Mouse (Mus musculus) embryo, embryonic 10 days (tissue): ENCODE data around the gene Map4k4.

Source experiments
- DNase-seq: peaks from one replicate; pipeline ENCODE4 v3.0.0-alpha.2; 2015; ENCODE audit warnings: low spot score

The Map4k4 gene

GRCm38 (mm10) chr1:40002129-40002727, 101.5 kb downstream of the Map4k4 start:
- DNase-seq: no peak

- no peak for DNase-seq
Observed at GRCm38 (mm10) chr1:40006043-40006651, 105.4 kb downstream of the Map4k4 start.

GRCm38 (mm10) chr1:40007962-40008471, 107.3 kb downstream of the Map4k4 start:
- DNase-seq: no peak

- DNase-seq: no peak
Observed at GRCm38 (mm10) chr1:40012696-40013095, 112.0 kb downstream of the Map4k4 start.

GRCm38 (mm10) chr1:40015066-40015678, 114.5 kb downstream of the Map4k4 start:
- no peak for DNase-seq

- no peak for DNase-seq
Observed at GRCm38 (mm10) chr1:40021617-40022016, 120.9 kb downstream of the Map4k4 start.

- no peak for DNase-seq
Observed at GRCm38 (mm10) chr1:40022472-40023135, 121.9 kb downstream of the Map4k4 start.

GRCm38 (mm10) chr1:40023206-40023605, 122.5 kb downstream of the Map4k4 start:
- no peak for DNase-seq

- DNase-seq: no peak
Observed at GRCm38 (mm10) chr1:40023748-40024147, 123.0 kb downstream of the Map4k4 start.

- no peak for DNase-seq
Observed at GRCm38 (mm10) chr1:40024554-40025320, 124.0 kb downstream of the Map4k4 start.

GRCm38 (mm10) chr1:40025416-40025815, 124.7 kb downstream of the Map4k4 start:
- no peak for DNase-seq

- DNase-seq: no peak
Observed at GRCm38 (mm10) chr1:40027116-40027620, 126.5 kb downstream of the Map4k4 start.

GRCm38 (mm10) chr1:40028207-40028998, 127.7 kb downstream of the Map4k4 start:
- DNase-seq: no peak

GRCm38 (mm10) chr1:40029597-40029996, 128.9 kb downstream of the Map4k4 start:
- DNase-seq: no peak

- no peak for DNase-seq
Observed at GRCm38 (mm10) chr1:40030287-40030975, 129.7 kb downstream of the Map4k4 start.

GRCm38 (mm10) chr1:40030976-40031356, 130.3 kb downstream of the Map4k4 start:
- no peak for DNase-seq

GRCm38 (mm10) chr1:40031626-40032025, 130.9 kb downstream of the Map4k4 start:
- DNase-seq: no peak

GRCm38 (mm10) chr1:40033315-40033714, 132.6 kb downstream of the Map4k4 start:
- no peak for DNase-seq

GRCm38 (mm10) chr1:40033743-40034420, 133.2 kb downstream of the Map4k4 start:
- no peak for DNase-seq

GRCm38 (mm10) chr1:40037831-40038230, 137.1 kb downstream of the Map4k4 start:
- no peak for DNase-seq
